Mouse (Mus musculus) retina, embryonic 14.5 days (tissue): ENCODE data around the gene Ddb1.
"Not testable (repeated sequence)": the region's sequence is repeated elsewhere in the genome, so short reads cannot be mapped to it uniquely, and the experiment has no call there.

ENCODE experiments used
- DNase-seq: peaks from one replicate; pipeline ENCODE4 v3.0.0-alpha.2; 2015; ENCODE audit warnings: low spot score

The Ddb1 gene

DNA sequence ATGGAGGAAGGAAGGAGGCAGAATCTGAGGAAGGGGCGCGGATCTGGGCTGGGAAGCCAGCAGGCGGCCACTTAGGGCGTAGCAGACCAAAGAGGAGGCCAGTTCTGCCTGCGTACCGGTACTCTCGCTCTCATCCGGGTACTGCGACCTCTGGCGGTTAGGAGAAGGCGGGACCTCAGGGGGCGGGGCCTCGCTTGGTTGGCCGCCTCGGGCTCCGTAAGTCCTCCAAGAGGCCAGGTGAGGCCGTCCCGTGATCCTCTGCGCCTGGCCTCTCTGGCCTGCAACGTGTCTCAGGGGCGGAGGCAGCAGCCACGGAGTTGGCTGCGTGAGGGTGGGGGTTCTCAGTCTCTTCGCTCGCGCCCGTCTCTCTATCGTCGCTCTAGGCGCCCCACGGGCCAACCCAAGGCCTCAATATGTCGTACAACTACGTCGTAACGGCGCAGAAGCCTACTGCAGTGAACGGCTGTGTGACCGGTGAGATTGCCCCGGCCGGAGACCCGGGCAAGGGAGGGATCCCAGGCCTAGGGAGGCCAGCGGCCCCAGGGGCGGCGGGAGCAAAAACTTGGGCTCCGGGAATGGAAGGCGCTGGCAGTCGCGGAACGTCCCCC is at the start of gene Ddb1, which contains the start of gene Tkfc:
Gene Ddb1 (plus strand): TSS at position 35 of the 608 bp plus-strand sequence.
Gene Tkfc (minus strand): TSS at position 362 of the 608 bp plus-strand sequence.
- DNase-seq: peak; percentile 99

DNA sequence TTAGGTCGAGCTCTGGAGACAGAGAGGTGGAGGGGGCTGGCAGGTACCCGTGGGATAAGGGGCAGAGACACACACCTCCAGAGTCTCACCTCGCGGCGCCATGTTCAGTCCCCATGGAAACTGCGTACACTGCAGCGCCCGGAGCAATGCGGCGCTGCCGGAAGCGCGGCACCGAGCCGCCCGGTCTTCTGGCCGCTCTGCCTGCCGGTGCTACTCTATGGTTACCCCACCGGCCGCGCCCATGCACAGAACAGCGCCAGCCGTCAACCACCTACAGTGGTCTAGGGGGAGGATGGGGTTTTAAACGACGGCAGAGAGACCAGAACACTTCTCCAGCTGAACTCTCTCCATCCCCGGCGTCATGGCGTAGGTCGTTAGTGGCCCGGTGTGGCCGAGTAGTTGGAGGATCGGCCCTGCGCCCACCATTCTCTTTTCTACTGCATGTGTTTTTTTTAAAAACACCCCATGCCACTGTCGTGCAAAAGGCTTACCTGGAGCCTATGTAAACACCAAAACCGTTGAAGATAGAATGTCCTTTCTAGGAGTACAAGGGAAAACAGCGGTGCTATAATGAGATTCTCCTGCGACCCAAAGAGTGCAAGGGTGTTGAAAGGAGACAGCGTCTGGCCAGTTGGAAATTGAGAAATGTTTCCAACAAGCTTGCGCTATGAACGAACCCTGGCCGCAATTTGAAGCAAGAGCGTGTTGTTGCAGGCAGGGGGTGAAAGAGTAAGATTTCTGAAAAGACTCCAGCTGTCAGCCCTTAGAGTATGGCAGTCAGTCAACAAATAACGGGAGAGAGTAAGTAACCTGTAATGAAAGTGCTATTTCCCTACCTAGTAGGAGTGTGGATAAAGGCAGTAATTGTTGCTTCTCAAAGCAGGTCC is 49.3 kb upstream of the Ddb1 start, which contains the start of gene Tmem216:
Gene Tmem216 (minus strand): TSS at position 615 of the 887 bp plus-strand sequence.
- peak; percentile 87 for DNase-seq

DNA sequence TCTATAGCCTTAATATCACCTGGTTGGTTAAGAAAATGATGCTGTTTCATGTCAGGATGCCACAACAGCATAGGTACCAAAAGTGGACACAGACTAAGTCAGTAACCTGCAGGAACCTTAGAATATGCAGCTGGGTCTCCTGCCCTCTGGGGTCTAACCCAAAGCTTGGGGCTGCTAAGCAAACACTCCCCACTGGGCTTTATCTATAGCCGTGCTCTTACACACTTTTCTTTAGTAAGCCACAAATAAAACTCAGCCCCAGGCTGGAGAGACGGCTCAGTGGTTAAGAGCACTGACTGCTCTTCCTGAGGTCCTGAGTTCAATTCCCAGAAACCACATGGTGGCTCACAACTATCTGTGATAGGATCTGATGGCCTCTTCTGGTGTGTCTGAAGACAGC is 48.1 kb upstream of the Ddb1 start:
- no peak for DNase-seq

DNA sequence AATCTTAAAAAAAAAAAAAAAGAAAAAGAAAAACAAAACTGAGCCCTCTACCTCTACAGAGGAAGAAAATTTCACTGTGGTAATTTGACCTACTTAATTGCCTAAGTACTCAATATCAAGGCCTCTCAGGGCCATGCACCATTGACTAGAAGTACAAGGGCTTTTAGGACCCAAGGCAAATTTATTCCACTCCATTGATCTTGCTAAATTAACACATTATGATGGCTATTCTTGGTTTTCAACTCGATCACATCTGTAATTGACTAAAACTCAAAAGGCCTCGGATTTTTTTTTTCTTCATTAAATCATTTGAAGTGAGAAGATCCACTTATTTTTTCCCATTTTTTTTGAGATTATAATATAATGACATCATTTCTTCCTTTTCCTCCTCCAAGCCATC is 47.7 kb upstream of the Ddb1 start:
- peak; percentile 60 for DNase-seq

DNA sequence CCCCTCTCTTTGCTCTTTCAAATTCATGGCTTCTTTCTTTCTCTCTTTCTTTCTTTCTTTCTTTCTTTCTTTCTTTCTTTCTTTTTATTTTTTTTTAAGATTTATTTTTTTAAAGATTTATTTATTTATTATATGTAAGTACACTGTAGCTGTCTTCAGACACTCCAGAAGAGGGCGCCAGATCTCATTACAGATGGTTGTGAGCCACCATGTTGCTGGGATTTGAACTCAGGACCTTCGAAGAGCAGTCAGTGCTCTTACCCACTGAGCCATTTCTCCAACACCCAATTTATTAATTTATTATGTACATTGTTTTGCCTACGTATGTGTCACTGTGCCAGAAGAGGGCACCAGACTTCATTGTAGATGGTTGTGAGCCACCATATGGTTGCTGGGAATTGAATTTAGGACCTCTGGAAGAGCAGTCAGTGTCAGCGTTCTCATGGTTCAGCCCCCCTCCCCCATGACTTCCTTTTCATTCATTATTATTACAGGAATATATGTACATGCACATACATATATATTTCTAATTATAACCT is 47.2 kb upstream of the Ddb1 start:
- DNase-seq: not testable (repeated sequence)

DNA sequence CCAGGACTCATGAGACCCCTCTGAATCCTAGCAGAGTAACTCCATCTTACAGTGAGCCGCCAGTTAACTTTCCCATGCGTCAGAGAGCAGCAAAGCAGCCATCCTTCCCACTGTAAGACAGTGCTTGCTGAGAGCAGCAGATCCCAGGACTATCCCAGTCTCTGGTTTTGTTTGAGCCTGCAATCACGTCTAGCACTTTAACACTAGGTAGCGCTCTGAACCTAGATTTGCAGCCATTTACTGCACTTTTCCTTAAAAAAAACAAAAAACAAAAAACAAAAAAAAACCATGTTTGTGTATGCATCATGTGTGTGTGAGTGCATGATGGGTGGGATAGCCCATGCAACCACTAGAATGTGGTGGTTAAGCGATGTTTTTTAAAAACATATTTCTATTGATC is 45.0 kb upstream of the Ddb1 start:
- peak; percentile 40 for DNase-seq

DNA sequence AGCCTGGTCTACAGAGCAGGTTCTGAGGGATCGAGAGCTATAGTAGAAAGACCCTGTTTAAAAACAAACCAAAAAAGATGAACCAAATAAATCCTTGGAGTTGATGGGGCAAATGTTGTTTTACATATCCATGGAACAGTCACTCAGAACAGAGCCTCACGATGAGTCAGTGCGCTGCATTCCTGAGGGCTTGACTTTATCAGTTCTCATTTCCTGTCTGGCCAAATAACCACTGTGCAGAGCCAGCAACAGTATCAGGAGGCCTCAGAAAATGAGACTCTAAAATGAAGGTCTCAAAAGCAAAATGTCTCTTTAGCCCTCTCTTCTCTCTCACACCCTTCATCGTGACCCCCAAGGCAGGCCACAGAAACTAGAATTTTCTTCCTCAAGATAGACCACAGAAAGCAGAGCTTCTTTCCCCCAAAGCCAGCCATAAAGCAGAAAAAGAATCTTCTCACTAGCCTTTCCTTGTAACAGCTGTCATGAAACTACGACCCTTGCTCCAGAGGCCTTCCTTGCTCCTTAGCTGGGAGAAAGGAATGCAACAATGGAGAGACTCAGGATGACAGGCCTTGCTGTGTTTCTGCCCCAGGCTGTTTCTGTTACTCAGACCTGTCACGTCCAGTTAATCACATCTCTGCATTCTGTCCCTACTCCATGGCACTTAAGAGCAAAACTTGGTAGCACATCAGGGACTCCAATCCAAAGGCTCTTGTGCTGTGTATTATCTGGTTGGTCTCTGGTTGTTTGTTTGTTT is 43.4 kb upstream of the Ddb1 start:
- peak; percentile 61 for DNase-seq

DNA sequence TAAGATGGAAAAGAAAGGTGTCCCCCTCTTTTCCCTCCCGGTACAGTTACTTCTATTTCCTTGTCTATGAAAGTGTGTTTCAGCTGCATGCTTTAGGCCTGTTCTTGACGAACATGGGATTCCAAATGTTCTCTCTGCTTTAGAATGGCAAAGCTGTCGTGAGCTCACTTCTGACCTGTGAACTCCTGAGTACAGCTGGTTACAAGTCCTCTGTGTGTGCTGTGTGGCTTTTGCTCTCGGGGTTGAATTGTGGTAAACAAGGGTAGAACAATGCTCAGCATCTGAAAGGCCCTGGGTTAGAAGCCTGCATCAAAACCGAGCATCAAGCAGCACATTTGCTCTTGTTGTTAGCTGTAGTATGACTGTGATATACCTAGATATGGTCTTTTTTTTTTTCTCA is 42.8 kb upstream of the Ddb1 start:
- no peak for DNase-seq

DNA sequence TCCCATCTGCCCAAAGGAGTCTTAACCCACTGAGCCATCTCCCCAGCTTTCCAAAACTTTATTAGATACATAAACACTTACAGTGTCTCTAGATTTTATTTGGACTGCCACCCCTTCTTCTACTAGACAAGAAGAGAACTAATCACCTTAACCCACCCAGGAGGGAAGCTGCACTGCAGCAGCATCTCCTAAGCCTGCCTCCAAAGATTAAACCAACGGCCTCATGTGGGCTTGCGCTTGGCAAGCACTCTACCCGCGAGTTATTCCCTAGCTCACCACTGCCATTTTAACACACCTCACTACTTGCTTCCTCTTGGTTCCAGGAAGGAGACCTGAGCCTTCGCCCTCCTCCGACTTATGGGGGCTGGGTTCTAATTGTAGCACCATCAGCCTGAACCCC is 40.8 kb upstream of the Ddb1 start:
- DNase-seq: no peak

DNA sequence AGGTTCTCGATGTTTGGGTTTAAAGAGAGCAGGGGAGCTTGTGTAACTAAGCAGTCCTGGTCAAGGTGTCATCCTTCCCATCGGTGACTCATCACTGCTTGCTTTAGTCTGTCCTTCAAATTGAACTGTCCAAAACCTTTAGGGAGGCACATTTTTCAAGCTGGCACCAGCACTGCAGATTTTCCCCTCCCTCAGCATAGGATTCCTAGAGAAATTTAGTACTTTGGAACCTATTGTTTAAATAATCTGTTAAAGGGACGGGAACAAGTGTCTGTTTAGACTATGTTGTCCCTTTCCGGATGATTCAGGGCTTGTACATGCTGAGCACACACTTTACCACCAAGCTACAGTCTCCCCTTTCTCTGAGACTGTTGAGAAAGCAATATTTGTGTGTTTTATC is 39.9 kb upstream of the Ddb1 start:
- no peak for DNase-seq

DNA sequence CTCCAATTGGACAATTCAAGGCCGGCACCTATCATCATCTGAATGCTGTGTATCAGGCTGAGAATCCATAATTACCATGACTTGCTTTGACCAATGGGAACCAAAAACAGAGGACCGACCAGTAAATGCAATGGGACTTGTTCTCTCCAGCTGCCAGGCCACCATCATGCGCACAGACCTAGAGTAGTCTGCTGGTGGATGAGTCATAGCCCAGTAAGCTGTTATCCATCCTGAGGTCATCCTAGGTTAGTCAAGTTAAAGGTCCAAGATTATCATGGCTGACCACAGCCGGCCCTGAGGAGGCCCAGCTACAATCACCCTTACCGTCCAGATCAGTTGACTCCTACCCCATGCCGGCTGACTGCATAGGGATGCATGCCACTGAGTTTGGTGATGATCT is 35.5 kb upstream of the Ddb1 start:
- DNase-seq: no peak

DNA sequence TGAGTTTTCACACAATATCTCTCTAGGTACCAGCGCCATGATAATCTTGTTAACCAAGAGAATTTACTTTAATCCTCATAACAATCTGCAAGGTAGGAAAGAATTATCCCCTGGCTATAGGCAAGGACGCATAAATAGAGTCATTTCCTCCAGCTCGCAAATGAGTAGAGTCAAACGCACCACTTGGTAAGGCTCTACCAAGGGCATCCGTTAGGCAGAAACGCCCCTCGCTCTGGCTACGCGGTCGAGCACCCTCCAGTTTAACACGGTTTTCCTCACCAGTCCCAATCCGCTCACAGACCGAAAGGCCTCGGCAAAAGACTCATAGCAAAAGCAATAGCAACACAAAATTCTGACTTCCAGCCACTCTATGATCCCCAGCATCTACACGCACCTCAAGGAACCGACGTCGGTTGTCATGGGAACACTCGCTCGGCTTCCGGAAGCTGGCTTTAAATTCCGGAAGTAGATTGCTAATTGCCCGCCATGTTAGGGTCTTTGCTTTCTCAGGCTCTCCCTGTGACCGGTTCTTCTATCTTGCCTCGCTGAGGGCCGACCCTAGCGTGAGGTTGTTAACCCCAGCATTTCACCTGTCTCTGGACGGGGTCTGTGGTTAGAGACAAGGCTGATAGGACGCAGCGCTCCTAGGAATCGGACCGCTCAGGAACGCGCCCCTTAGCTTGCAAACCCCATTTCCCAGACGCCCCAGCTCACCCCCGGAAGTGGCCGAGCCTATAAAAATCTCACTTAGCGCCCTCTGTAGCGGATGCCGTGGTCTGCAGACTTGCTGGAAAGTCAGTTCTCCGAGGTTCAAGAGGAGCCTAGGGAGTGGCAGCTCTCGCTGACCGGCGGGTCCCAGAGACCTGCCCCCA is 28.2 kb upstream of the Ddb1 start, which contains the start of the genes Cyb561a3 and Tmem138:
Gene Cyb561a3 (plus strand): TSS at position 483 of the 872 bp plus-strand sequence.
Gene Tmem138 (minus strand): TSS at position 673 of the 872 bp plus-strand sequence.
- DNase-seq: peak; percentile 96

DNA sequence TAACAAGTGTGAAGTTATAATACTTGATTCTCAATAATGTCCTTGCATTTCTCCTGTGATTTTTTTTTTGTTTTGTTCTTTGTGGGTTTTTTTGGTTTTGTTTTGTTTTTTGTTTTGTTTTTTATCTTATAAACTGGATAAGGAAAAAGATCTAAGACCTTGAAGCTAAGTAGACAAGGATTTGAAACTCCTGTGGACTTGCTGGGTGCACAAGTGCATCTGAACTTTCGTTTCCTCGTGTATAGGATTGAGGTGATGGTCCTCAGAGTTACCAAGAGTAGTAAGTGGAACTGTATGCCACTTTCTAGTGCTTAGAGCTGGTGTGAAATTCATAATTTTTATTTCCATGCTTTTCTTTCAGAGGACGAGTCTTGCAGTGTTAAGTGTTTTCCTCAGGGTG is 25.0 kb upstream of the Ddb1 start:
- no peak for DNase-seq

DNA sequence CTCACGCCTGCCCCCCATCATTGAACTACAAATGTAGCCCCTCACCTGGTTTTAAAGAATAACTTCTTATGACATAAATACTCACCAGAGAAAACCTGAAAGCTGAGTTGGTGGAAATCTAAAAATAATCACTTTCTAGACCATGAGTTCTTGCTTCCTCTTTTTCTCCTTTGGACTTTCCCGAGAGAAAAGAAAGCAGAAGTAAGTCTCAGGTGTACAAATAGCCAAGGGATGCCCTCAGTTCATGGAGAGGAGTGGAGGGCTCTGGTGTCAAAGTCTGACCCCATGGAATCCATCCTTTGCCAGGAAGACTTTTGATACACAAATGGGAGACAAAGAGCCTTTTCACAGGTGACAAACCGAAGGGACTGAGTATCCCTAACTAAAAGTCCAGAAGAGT is 24.4 kb upstream of the Ddb1 start:
- no peak for DNase-seq

DNA sequence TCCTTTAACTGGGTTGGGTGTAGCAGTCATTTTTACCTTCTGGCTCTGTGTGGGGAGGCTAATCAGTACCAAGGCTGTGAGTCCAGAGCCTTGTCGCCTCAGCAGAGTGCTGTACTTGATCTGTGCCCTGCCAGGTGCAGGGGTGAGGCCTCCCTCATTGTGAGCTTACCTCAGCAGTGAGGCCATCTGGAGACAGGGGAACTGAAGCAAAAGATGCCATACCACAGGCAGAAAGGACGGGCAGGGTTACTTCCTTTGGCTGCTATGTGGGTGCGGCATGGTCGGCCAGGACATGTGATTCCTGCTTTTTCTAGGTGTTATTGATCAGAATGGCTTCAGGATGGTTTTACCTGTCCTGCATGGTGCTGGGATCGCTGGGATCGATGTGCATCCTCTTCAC is 23.1 kb upstream of the Ddb1 start:
- no peak for DNase-seq

DNA sequence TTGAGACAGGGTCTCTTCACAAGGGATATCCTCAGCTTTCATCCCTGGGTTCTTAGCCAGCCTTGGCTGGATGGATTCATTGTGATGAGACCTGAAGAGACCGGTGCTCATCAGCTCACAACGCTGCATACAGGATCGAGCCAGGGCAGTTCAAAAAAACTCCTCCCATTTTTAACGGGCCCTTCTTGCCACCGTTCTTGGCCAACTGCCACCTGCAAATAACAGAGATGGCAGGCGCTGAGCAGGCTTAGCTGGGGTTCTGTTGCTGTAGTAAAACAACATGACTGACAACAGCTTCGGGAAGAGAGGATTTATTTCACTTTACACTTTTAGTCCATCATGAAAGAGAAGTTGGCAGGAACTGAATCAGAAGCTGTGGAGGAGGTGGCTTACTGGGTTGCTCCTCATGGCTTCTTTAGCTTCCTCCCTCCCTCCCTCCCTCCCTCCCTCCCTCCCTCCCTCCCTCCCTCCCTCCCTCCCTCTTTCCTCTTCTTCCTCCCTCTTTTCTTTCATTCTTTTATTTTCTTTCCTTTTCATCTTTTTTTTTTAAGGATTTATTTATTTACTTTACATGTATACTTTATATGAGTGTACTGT is 21.5 kb upstream of the Ddb1 start:
- DNase-seq: no peak

DNA sequence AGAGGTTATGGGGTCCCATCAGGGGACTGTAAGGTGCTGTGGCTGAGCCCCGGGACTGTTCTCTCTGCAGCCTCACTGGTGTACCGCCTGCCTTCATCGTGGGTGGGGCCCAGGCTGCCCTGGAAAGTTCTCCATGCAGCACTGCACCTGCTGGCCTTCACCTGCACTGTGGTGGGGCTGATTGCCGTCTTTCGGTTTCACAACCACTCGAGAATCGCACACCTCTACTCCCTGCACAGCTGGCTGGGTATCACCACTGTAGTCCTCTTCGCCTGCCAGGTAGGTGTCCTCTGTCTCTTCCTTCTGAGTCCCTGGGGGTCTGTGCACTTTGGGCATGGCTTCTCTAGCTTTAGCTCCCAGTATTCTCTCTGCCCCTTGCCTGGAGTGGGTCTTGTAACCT is 20.0 kb upstream of the Ddb1 start:
- no peak for DNase-seq

DNA sequence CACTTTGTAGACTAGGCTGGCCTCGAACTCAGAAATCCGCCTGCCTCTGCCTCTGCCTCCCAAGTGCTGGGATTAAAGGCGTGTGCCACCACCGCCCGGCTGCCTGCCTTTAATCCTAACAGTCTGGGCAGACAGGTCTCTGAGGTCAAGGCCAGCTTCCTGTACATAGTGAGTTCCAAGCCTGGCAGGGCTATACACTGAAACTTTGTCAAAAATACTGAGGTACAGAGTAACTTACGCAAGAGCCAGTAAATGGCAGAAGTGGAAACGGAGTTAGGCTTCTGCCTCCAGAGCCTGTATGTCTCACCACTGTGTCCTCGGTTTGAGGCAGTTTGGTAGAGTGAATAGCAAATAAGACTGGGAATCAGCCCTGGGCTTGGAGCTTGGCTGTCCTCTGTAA is 17.9 kb upstream of the Ddb1 start:
- DNase-seq: no peak

DNA sequence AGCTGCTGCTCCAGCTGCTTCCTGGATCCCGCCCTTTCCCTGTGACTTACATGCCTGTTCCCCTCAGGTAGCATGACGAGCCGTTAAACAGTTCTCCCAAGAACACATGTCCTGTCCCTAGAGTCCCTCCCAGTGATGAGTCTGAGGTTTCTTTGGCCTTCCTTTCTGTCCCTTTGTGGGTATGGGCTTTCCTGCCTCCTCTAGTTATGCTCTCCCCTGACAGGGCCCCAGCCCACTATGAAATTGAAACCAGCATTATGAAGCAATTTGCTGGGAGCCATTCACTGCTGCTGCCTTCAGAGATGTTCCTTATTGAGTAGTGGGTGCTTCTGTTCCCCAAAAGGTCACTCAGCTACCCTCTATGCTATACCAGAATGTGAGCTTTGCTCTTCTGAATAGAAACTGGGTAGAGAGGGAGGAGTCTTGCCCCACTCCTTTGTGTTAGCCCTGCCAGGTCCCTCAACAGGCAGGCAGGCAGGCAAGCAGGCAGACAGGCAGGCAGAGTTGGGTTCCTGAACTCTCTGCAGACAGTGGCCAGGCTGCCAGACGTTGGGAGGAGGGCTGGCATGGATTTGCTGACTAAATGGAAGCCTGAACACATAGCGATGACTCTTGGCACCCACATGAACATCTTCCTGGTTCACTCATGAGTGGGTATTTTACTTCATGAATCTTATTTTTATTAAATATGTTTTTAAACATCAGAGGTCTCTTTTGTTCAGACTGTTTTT is 15.8 kb upstream of the Ddb1 start:
- DNase-seq: no peak

DNA sequence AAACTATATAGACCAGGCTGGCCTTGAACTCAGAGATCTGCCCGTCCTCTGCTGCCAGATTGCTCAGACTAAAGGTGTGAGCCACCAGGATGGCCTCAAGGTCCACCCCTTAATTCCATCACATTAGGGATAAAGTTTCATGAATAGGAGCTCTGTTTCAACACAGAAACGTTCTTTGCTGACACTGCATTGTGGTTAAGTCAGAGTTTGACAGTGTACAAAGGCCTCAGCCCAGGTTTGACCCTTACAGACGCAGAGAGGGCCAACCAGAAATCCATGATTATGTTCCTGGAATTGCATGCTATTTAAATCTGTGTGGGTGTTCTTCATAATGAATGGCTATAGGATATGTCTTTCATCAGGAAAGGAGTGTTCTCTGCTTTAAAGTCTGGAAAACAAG is 14.8 kb upstream of the Ddb1 start:
- DNase-seq: no peak
